Mouse (Mus musculus) olfactory bulb, adult 2 months (tissue): Measurements from ENCODE around the gene Gm9970.

Source experiments
- CTCF ChIP-seq: fragments of 200-500 bp; IDR thresholded peaks from 2 replicates; pipeline ENCODE4 v1.5.1; 2012; ENCODE audit warnings: low read depth, mild to moderate bottlenecking, low read length, moderate library complexity; ENCODE audit not compliant: insufficient read depth
- POLR2A ChIP-seq: fragments of 200-500 bp; IDR thresholded peaks from 2 replicates; pipeline ENCODE4 v1.6.1; 2012; ENCODE audit warnings: mild to moderate bottlenecking, low read depth, low read length, moderate library complexity; ENCODE audit not compliant: insufficient read depth

DNA sequence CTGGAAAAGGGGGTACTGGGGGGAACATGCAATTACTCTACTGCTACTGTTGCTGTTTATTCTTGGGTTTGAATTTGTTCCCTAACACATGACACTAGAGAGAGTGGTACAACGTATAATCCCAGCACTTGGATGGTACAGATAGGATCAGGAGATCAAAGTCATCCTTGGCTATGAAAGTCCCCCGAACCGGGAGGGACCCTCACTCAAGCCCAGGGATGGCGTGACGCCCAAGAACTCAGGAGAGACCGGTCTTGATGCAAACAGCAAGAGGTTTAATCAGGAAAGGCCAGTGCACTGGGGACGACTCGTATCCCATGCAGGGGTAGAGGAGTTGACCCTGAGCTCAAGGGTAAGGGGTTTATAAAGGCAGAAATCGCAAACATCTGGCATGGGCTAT is 18.3 kb downstream of the Gm9970 start:
- TF ChIP-seq POLR2A (no peak), CTCF (no peak)
